Mouse (Mus musculus) CH12.LX (cell line): ENCODE results near the gene Krt81.

Experiments
- CHD2 ChIP-seq: IDR thresholded peaks from 2 replicates; pipeline ENCODE4 v1.6.1; 2011; ENCODE audit warnings: low read length, improper control_type of control experiment
- CTCF ChIP-seq, 2 experiments: IDR thresholded peaks in 1 of 2; conservative IDR thresholded peaks in 1 of 2; 2 replicates each; pipeline ENCODE4 v1.5.1; 2011 to 2012; ENCODE audit warnings: low read depth in 2 of 2, low read length in 2 of 2, improper control_type of control experiment in 1 of 2, inconsistent platforms in 1 of 2, mild to moderate bottlenecking in 1 of 2, moderate library complexity in 1 of 2
- HCFC1 ChIP-seq: IDR thresholded peaks from 2 replicates; pipeline ENCODE4 v1.6.1; 2012; ENCODE audit warnings: low read depth, mild to moderate bottlenecking, inconsistent platforms, low read length, improper control_type of control experiment
- MAFK ChIP-seq: IDR thresholded peaks from 2 replicates; pipeline ENCODE4 v1.6.1; 2011; ENCODE audit warnings: low read length, improper control_type of control experiment; ENCODE audit not compliant: insufficient replicate concordance
- MYC ChIP-seq: IDR thresholded peaks from 2 replicates; pipeline ENCODE4 v1.6.1; 2011; ENCODE audit warnings: low read depth, mild to moderate bottlenecking, improper control_type of control experiment, low read length
- POLR2A ChIP-seq: IDR thresholded peaks from 2 replicates; pipeline ENCODE4 v1.6.1; 2011; ENCODE audit warnings: low read depth, mild to moderate bottlenecking, improper control_type of control experiment, low read length
- UBTF ChIP-seq: IDR thresholded peaks from 2 replicates; pipeline ENCODE4 v1.6.1; 2012; ENCODE audit warnings: low read depth, mild to moderate bottlenecking, inconsistent platforms, low read length, improper control_type of control experiment, moderate library complexity
- ZKSCAN1 ChIP-seq: IDR thresholded peaks from 2 replicates; pipeline ENCODE4 v1.6.1; 2012; ENCODE audit warnings: low read depth, inconsistent platforms, low read length, improper control_type of control experiment, borderline replicate concordance

DNA sequence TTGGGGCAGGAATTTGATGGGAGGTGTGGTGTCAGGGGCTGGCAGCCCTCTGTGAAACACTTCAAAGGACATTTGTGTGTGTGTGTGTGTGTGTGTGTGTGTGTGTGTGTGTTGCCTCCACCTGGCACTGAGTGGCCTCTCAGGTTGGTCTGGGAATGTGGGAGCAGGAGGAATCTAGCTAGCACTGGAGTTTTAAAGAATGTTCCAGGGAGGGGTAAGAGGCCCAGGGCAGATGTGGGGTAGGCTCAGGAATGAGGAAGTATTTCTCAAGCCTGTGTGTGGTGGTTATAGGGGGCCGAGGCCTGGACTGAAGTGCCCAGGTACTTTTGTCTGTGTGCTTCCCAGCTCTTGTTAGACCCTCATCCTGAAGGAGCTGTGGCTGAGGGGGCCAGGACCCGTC is 52.8 kb downstream of the Krt81 start, which contains the start of gene Krt7:
- no peak for TF ChIP-seq UBTF
- TF ChIP-seq CTCF (conservative IDR thresholded peaks at IDR 0.05 in 1 of 2, IDR thresholded peaks at IDR 0.05 in 1 of 2; ENCODE audit: low read depth in 2 of 2, low read length in 2 of 2): no peak
- TF ChIP-seq MYC: no peak
- TF ChIP-seq MAFK: no peak
- TF ChIP-seq POLR2A: no peak
- TF ChIP-seq HCFC1: no peak
- TF ChIP-seq ZKSCAN1: no peak
- TF ChIP-seq CHD2: no peak
